Comparison of ENCODE assay signal across 9 mouse cellular contexts in the genomic region with DNA sequence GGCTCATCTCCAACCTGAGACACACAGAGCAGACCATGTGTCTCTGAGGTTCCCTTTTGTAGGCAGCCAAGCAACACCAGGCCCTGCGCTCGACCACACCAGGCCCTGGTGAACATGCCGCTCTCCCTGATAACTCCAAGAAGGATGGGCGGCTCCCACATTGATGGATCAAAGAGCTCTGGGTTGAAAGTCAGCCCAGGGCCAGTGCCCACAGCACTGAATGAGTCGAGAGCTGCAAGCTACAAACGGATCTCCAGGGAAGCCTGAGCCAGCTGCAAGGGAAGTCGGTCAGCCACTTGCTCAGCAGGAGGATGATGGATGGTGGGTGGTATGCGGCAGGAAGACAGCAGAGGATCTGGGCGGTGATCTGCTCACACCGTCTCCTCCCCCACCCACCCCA. TPM values are rescaled to one million over a fixed set of nuclear protein-coding genes. Genes with fewer than 3 reads are reported as not detected.
DNase-seq lines count a peak whose midpoint lies in the region; ATAC-seq and TF ChIP-seq lines count a peak whose summit lies in the region.
"Had no signal": no experiment of that assay in that cellular context is flagged by ENCODE, and none has a peak within 500 bp of the region (broad histone marks: within the 10 kb centered on the region; RNA-seq: fewer than 3 reads in every experiment).

No protein-coding gene starts in this region.

- 49% methylated on average over 10 of the region's 10 CpGs for WGBS in heart, embryonic 13.5 days
- 42% methylated on average over 10 of the region's 10 CpGs for WGBS in lung, embryonic 16.5 days
- 82% methylated on average over 10 of the region's 10 CpGs for WGBS in midbrain, embryonic 13.5 days

- no peak overlapping the region for H3K9ac ChIP-seq in heart, embryonic 13.5 days
- H3K9ac ChIP-seq in lung, embryonic 16.5 days (ENCODE audit: low read length), result no peak overlapping the region
- no peak overlapping the region for H3K9ac ChIP-seq in midbrain, embryonic 13.5 days (replicated peaks)

- no peak for TF ChIP-seq POLR2A in embryonic fibroblast, embryonic 13.5 days (IDR thresholded peaks at IDR 0.05; ENCODE audit: low read depth, low read length)

- no peak overlapping the region for H3K4me2 ChIP-seq in heart, embryonic 13.5 days
- H3K4me2 ChIP-seq in lung, embryonic 16.5 days (ENCODE audit: low read depth, low read length), result no peak overlapping the region
- no peak overlapping the region for H3K4me2 ChIP-seq in midbrain, embryonic 13.5 days (replicated peaks)

- no peaks in the 10 kb centered on the region for H3K9me3 ChIP-seq in heart, embryonic 13.5 days
- H3K9me3 ChIP-seq in lung, embryonic 16.5 days (ENCODE audit: control insufficient read depth, low read length), result no peaks in the 10 kb centered on the region
- H3K9me3 ChIP-seq in midbrain, embryonic 13.5 days, result no peaks in the 10 kb centered on the region

- DNase-seq in heart, postnatal 36 days, result no peak
- DNase-seq in lung, postnatal 36 days, result no peak
- DNase-seq in lung, postnatal 4 days, result peak; percentile 47 to 71

- no peaks in the 10 kb centered on the region for H3K27me3 ChIP-seq in heart, embryonic 13.5 days (replicated peaks)
- H3K27me3 ChIP-seq in lung, embryonic 16.5 days (ENCODE audit: control insufficient read depth, insufficient read depth, low read depth, low read length), result no peaks in the 10 kb centered on the region
- H3K27me3 ChIP-seq in midbrain, embryonic 13.5 days, result no peaks in the 10 kb centered on the region

- peaks cover 6% of the 10 kb centered on the region; the same call in 1 of the 2 replicates for H3K4me1 ChIP-seq in heart, embryonic 13.5 days
- H3K4me1 ChIP-seq in lung, embryonic 16.5 days (replicated peaks; ENCODE audit: control insufficient read depth, insufficient read depth, low read length), result peaks cover 14% of the 10 kb centered on the region
- H3K4me1 ChIP-seq in embryonic fibroblast, embryonic 13.5 days (ENCODE audit: control insufficient read depth, insufficient read depth, low read length), result peaks cover 4% of the 10 kb centered on the region; the same call in 1 of the 2 replicates
- H3K4me1 ChIP-seq in midbrain, embryonic 13.5 days (replicated peaks), result no peaks in the 10 kb centered on the region

- H3K4me3 ChIP-seq in heart, embryonic 13.5 days, result no peak overlapping the region
- H3K4me3 ChIP-seq in lung, embryonic 16.5 days (ENCODE audit: low read length), result no peak overlapping the region
- H3K4me3 ChIP-seq in embryonic fibroblast, embryonic 13.5 days (ENCODE audit: insufficient read depth, low read length), result no peak overlapping the region
- no peak overlapping the region for H3K4me3 ChIP-seq in midbrain, embryonic 13.5 days (replicated peaks)

- peaks cover 84% of the 10 kb centered on the region for H3K36me3 ChIP-seq in heart, embryonic 13.5 days
- peaks cover 33% of the 10 kb centered on the region for H3K36me3 ChIP-seq in lung, embryonic 16.5 days (ENCODE audit: control insufficient read depth, insufficient read depth, low read length)
- H3K36me3 ChIP-seq in midbrain, embryonic 13.5 days, result peaks cover 71% of the 10 kb centered on the region

- peak overlapping the region; percentile 3; the same call in 1 of the 2 replicates for H3K27ac ChIP-seq in heart, embryonic 13.5 days (replicated peaks)
- H3K27ac ChIP-seq in lung, embryonic 16.5 days (ENCODE audit: low read length), result peak overlapping the region; percentile 66
- peak overlapping the region; percentile 72 for H3K27ac ChIP-seq in embryonic fibroblast, embryonic 13.5 days (ENCODE audit: insufficient read depth, low read length)
- no peak overlapping the region; the same call in 1 of the 2 replicates for H3K27ac ChIP-seq in midbrain, embryonic 13.5 days

- TF ChIP-seq CTCF in embryonic fibroblast, embryonic 13.5 days (IDR thresholded peaks at IDR 0.05; ENCODE audit: borderline replicate concordance, insufficient read depth, low read length), result no peak

- intact Hi-C loops in heart, postnatal 36 days (cut with DNase I), result no loop called here

- no peak for ATAC-seq in heart, embryonic 13.5 days (ENCODE audit: extremely low read depth, insufficient number of reproducible peaks, low FRiP score, low TSS enrichment)
- ATAC-seq in lung, embryonic 16.5 days (ENCODE audit: low read depth), result peak; percentile 53
- ATAC-seq in monocyte, adult 5-6 weeks (replicated peaks; ENCODE audit: insufficient number of reproducible peaks, low FRiP score, low TSS enrichment, poor library complexity, severe bottlenecking), result no peak
- no peak for ATAC-seq in midbrain, embryonic 13.5 days
- ATAC-seq: inflammation-experienced regulatory T-cells, adult 6 months had no signal

RNA-seq across cellular contexts. Expression of gene Ap5z1, which starts 6.4 kb away (rescaled TPM):
- polyA plus RNA-seq in heart, embryonic 13.5 days (2015; fragmentation: Nextera tagmentation; extraction: Ambion mirVana), result 6.9 and 7.4 TPM in 2 replicates
- 1 to 10 TPM; 6.2 to 6.4 TPM for total RNA-seq in heart, postnatal 36 days (2021)
- polyA plus RNA-seq in lung, embryonic 16.5 days (2015; fragmentation: Nextera tagmentation; extraction: Ambion mirVana), result 10.0 and 10.3 TPM in 2 replicates
- polyA plus RNA-seq in embryonic fibroblast, embryonic 13.5 days (2011; ENCODE audit: insufficient read length, low read depth, missing spikeins), result 8.2 and 10.1 TPM in 2 replicates
- 6.7 to 13.7 TPM (median 6.9 TPM) in 3 replicates for total RNA-seq in monocyte, adult 5-6 weeks (2017)
- 14.3 and 14.8 TPM in 2 replicates for polyA plus RNA-seq in midbrain, embryonic 13.5 days (2015; fragmentation: Nextera tagmentation; extraction: Ambion mirVana)

RNA-seq across cellular contexts. Expression of gene Foxk1, which starts 56.0 kb away (rescaled TPM):
- 3.4 and 4.3 TPM in 2 replicates for polyA plus RNA-seq in heart, embryonic 13.5 days (2015; fragmentation: Nextera tagmentation; extraction: Ambion mirVana)
- 10 to 100 TPM; 15.7 to 15.8 TPM for total RNA-seq in heart, postnatal 36 days (2021)
- polyA plus RNA-seq in lung, embryonic 16.5 days (2015; fragmentation: Nextera tagmentation; extraction: Ambion mirVana), result 3.1 and 3.3 TPM in 2 replicates
- 34.1 and 38.3 TPM in 2 replicates for polyA plus RNA-seq in embryonic fibroblast, embryonic 13.5 days (2011; ENCODE audit: insufficient read length, low read depth, missing spikeins)
- 17.6 to 31.2 TPM (median 21.7 TPM) in 3 replicates for total RNA-seq in monocyte, adult 5-6 weeks (2017)
- polyA plus RNA-seq in midbrain, embryonic 13.5 days (2015; fragmentation: Nextera tagmentation; extraction: Ambion mirVana), result 4.8 and 5.1 TPM in 2 replicates

Comparison
In these comparisons a context has a peak if more than half of its experiments do, and no peak if none do; other contexts are left out.
1. DNase-seq: peak in lung, postnatal 4 days (2 of 2); none in heart, postnatal 36 days (0 of 2) and lung, postnatal 36 days (single experiment).